Mouse (Mus musculus) left cerebral cortex, adult 9 months (tissue): ENCODE measurements around the gene Crabp2.
A peak's percentile ranks its signal among the peaks of the same experiment; 100 is the strongest.

ENCODE experiments used
- DNase-seq, 2 experiments: peaks; one replicate each; pipeline ENCODE4 v3.0.0; 2022; ENCODE audit warnings: low spot score in 2 of 2

Gene Crabp2

DNA sequence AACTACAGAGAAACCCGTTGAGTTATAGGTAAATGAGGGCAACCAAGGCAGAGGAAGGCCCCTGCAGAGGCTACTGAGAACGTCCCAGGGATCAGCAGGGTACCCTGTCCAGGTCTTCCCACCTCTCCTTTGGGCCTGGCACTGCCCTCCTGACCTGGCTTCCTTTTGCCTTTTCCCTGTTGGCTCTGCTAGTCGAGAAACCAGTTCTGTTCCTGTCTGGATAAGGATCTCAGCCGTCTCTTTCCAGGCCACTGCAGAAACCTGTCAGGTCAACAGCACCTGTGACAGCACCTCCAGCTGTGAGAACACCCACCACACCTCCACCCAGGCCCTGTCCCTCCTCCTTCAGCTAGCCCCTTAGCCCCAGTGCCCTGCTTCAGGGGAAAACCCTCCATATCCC is 10.0 kb downstream of the Crabp2 start:
- DNase-seq: no peak

DNA sequence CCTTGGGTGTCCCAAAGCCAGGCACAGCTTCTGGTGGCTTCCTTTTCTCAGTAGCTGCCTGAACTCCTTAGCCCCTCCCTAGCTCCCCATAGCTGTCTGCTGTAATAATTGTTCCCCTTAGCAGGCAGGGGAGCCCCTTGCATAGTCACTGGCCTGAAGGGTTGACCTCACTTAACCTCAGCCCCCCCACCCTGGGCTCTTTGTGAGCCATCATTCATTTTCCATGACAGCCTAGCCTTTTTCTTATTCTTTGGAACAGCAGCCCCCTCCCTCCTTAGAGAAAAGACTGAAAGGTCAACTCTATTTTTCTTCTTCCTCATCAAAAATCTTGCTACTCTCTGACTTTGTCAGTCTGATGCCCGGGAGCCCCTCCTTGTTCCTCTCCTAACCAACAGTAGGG is 10.5 kb downstream of the Crabp2 start:
- no peak for DNase-seq

DNA sequence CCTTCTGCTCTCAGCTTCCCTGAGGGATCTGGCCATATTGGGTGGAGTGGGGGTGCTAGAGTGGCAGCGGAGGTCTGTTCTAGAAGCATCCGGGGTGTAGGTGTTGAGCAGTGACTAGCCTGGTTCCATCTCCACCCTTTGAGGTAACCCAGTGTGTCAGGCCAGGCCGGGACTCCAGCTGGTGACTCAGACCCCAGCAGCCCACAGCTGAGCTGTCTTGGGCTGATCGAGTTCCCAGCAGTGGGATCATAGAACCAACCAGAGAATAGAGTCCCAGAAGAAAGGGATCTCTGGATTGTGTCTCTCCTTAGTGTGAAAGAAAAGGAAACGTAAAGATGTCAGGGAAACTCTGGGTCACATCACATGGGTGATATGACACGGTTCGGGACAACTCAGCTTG is 10.9 kb downstream of the Crabp2 start:
- no peak for DNase-seq

DNA sequence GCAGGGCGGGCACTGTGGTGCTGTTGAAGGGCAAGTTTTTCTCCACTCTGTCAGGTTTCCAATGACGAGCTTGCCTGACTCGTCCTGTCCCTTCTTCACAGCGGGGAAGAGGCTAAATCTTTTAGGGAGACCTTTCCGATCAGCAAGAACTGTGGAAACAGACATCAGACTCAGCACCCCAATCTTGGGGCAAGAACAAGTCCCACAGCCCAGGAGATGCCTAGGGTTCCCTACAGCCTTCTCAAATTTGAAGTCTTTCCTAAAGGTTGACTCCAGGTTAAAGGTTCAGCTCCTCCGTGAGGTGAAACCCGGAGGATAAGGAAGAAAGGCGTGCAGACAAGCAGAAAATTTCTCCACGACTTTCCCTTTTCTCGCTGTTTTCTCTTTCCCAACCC is 11.7 kb downstream of the Crabp2 start:
- no peak for DNase-seq

DNA sequence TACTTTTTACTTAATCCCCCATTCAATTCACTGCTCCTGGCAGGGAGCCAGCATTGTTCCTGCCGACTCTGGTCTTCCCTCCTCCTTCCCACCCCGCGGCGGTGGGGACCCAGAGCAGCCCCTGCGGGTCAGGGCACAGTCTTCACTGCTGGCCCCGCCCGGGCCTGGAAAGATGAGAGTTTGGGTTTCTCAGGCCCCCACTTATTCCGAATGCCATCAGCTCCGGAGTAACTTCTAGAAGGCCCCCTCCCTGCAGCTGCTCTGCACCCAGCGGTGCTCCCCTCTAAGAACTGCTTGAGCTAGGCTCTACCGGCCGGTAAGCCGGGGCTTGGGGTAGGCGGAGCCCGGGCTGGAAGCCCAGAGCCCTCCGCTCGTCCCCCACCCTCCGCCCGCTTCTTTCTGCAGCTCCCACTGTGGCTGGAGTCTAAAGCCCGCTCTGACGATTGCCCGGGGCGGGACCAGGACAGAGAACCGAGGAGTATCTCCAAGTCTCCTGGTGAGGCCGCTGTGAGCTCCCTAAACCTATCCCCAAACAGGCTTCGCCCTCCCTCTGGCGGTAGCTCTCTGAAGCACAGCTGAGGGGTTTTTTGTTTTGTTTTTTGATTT is 12.2 kb downstream of the Crabp2 start:
- peak; percentile 31 to 80 for DNase-seq

DNA sequence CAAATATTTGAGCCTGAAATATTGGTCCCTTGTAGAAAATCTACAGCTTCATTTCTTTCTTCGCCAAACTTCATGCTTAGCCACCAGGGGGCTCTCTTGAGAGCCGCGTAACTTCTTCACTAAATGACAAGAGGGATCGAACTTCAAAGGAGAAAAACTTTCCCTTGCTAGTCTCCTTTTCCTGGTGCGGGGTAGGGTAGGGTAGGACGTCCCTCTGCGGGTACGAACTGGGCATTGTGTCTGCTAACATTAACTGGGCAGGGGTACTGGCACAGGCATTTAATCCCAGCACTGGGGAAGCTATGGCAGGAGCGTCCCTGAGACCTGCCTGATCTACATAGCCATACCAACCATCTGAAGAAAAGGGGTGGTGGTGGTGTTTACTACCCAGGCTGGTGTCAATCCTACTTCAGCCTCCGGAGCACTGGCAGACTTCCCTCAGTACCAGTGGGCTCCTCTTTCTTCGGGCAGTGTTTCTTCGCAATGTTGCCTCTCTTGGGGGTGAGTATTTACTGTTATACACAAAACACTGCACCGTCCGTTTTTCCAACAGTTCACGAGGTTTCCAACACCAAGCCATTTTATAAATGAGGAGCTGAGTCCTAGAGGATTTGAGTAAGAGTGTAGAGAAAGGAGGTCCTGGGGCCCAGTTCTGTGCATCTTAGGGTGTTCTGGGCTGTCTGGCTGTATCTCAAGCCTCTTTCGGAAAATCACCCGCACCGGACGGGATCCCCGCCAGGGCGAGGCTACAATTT is 21.9 kb downstream of the Crabp2 start:
- peak in 1 of 2 experiments; percentile 65 for DNase-seq

DNA sequence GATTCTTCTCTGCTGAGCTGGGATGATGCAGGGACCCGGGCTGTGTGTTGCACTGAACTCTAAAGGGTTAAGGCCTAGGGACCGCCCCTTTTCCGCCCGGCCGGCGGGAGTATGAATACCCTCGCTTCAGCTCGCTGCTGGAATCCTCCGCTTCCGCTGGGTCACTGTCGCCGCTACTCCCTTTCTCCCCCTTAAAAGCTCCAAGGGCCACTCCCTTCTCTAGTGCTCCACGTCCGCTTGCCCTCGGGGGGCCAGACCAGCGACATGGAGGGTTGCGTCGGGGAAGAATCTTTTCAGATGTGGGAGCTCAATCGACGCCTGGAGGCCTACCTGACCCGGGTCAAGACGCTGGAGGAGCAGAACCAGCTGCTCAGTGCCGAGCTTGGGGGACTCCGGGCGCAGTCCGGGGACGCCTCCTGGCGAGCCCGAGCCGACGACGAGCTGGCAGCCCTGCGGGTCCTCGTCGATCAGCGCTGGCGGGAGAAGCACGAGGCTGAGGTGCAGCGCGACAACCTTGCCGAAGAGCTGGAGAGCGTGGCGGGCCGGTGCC is 22.5 kb downstream of the Crabp2 start, which contains the start of gene Nes:
Gene Nes, plus strand, starts transcription at position 140 of the 550 bp plus-strand sequence.
- no peak for DNase-seq

DNA sequence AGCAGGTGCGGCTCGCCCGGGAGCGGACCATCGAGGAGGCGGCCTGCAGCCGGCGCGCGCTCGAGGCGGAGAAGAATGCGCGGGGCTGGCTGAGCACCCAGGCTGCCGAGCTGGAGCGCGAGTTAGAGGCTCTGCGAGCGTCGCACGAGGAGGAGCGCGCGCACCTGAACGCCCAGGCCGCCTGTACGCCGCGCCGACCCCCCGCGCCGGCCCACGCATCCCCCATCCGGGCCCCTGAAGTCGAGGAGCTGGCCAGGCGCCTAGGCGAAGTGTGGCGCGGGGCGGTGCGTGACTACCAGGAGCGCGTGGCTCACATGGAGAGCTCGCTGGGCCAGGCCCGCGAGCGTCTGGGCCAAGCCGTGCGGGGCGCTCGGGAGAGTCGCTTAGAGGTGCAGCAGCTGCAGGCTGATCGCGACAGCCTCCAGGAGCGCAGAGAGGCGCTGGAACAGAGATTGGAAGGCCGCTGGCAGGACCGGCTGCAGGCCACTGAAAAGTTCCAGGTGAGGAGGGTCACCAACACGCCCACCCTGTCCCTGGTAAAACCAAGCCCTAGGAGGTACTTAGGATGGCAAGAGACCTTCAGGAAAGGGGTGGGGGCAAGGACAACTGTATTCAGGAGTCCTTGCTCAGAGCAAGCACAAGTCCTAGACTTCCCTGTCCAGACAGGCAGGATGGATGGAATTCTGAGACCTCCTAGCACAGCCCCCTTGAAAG is 23.2 kb downstream of the Crabp2 start:
- no peak for DNase-seq

DNA sequence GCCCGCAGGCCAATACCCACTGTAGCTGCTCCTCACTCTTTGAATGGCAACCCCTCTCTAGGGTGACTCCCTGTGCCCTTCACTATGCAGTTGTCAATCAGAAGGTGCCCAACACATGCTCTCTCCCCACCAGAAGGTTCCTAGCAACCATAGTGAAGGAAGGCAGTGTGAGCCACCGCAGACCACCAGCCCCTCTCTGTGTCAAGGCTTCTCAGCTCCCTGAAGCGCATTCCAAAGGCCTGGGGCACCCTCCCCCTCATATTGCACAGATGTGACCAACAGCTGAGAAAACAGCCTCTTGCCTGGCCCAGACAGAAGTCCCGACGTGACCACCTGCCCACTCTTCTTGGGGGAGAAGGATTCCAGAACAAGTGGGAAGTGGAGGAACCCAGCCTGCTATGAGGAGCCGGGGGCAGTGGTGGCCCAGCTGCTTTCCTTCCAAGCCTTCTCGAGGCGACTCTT is 23.8 kb downstream of the Crabp2 start:
- DNase-seq: no peak

DNA sequence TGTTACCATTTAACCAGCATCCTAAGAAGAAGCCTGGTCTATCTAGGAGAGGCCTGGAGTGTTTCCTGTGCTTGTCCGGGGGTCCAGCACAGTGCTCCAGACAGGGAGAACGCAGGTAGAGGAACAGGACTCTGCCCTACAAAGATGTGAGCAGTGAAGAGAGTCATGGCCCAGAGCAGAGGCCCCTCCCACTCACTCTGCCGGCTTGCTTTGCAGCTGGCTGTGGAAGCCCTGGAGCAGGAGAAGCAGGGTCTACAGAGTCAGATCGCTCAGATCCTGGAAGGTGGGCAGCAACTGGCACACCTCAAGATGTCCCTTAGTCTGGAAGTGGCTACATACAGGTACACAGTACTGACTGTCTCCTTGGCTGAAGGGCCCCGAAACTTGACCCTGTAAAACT is 24.3 kb downstream of the Crabp2 start:
- DNase-seq: no peak

DNA sequence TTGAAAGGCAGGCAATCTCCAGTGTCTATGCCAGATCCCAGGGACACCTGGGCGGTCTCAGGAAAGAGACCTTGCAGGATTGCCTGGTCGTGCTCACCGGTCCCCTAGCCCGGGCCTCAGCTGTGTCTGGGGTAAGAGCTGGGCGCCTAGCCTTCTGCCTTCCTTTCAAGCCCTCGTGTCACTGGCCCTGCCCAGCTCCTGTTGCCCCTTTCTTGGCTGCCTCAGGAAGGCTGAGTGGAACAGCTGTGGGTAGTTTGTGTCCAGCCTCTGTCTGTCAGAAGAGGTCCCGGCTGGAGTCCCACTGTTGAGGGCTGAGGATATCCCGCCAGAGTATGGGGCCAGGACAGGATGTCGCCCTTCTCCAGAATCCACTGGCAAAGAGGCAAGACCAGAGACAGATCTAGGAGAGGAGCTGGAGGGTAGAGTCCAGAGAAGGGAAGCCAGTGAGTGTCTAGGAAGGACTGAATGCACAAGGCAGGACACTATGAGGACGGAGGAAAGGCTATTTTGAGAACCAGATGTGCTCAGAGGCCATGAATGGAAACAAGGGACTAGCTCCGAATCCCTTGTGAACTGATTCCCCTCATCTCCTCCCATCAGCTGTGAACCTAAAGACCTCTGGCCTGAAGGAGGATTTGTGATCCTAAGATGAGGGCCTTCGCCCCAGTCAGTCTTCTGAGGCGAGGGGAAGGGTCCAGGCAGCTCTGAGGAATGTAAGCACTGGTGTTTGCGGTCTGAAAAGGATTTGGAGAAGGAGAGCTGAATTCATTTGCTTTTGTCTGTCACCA is 25.3 kb downstream of the Crabp2 start:
- no peak for DNase-seq

DNA sequence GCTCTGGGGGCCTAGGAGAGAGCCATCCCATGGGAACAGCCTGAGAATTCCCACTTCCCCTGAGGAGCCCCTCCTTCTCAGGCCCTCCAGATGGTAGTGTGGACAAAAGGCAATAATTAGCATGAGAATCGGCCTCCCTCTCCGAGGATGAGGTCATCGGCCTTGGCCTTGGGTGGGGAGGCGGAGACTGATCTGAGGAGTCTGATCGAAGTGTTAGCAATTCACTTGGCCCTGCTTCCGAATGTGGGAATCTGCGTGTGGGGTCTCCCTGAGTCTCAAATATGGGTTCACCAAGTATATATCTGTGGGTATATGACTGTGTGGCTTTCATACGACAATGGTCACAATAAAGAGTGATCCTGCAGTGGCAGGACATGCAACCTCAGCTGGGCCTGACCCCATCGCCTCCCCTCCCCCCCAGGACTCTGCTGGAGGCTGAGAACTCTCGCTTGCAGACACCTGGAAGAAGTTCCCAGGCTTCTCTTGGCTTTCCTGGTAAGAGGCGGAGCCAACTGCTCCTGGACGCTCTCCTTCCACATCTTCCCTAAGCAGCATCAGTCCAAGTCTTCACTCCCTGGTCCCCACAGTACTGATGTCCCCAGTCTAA is 26.0 kb downstream of the Crabp2 start:
- no peak for DNase-seq

DNA sequence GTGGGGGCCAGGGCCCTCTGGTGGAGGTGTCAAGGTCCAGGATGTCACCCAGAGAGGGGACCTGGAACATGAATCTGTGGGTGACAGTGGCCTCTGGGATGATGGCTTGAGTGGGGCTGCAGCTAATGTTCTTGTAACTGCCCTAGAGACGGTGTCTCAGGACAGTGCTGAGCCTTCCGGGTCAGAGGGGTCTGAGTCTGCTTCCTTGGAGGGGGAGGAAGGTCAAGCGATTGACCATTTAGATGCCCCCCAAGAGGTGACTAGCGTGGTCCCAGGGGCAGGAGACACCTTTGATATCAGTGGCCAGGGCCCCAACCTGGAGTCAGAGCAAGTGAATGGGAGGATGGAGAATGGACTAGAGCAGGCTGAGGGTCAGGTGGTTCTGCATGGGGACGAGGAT is 31.0 kb downstream of the Crabp2 start:
- DNase-seq: no peak

DNA sequence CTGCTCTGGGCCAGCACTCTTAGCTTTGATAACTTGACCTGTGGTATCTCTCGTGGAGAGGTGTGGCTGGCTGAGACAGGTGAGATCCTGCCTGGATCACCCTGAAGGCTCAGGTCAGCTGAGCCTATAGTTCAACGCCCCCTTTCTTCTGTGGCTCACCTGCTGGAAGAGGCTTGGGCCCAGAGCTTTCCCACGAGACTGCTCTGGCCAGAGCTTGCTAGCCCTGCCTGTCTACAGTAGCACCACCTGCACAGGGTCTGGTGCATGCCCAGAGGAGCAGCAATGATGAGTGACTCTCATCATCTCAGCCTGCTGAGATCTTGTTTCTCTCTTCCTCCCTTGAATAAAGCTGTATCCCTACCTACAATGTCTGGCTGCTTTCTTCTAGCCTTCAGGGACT is 31.6 kb downstream of the Crabp2 start:
- DNase-seq: no peak

DNA sequence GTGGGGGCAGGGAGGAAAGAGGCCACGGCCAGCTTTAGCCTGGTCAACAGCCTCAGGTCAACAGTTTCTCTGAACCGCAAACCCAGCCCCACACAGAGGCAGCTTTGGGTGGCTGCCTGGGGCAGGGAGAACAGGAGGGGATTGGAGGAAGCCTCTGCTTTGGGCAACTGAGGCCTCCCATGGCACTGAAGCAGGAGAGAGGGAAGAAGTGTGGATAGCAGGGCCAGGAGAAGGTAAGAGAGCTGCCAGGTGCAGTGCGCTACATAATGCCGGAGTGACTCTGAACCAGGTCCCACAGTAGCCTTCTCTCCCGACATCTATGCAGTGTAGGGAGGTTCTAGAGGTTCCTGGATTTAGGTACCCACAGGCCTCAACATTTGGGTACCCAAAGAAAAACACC is 32.3 kb downstream of the Crabp2 start:
- DNase-seq: no peak

DNA sequence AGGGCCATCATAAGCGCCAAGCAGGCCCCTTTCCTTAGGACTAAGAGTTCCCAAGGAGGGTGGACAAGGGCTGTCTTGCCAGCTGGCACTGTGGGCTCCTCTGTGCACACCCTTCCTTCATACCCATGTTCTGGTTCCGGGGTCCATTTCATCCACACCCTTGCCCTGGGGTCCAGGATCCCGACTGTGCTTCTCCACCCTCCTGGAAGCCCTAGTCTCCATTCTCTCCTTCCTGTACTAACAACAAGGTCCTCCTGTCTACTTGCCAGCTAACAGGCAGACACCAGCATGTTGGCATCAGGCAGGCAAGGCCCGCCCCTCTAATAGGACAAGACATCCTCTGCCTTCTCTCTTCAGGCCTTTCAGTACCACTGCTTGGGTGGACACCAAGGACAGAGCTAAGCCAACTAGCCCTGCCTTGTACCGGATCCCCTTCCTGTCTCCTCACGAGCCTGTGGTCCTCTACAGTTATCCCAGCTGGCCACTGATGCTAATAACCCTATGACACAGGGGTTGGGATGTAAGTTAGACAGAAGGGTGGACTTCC is 32.8 kb downstream of the Crabp2 start:
- no peak for DNase-seq

DNA sequence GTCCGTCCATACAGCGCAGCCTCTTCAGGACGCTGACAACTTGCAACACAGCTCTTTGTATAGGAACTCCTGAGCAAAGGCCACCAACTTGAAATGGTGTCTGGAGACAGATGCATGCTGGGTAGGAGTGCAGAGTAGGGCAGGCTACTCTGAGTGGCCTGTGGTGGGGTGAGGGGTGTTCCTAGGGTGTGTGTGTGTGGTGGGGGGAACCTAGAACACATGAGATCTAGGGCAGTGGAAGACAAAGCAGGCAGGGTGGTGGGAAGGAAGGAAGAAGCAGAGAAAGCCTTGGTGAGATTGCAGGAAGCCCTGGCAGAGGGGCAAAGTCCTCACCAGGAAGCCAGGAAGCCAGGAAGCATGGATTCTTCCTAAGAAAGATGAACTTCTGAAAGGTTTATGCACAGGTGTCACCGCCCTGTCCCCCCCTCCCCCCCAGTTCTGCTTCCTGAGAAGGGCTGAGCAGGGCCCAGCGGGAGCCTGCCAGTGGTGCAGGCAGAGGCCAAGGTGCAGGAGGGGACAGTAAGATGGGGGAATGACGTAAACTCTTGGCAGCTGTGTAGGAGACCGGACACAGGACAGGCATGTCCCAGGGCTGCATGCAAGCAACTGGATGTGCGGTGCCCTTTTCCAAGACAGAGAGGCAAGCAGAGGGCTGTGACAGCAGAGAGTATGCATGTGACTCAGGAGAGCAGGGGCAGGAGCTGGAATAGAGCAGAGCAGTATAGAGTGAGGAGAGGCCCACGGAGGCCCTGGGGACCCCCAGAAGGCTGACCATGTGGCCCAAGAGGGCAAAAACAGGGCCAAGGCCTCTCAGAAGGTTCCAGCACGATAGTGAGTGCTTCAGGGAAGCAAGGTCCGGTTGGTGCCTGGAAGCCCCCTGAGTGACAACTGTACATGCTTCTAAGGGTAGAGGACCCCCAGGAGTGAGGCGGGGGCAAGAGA is 33.7 kb downstream of the Crabp2 start:
- no peak for DNase-seq

DNA sequence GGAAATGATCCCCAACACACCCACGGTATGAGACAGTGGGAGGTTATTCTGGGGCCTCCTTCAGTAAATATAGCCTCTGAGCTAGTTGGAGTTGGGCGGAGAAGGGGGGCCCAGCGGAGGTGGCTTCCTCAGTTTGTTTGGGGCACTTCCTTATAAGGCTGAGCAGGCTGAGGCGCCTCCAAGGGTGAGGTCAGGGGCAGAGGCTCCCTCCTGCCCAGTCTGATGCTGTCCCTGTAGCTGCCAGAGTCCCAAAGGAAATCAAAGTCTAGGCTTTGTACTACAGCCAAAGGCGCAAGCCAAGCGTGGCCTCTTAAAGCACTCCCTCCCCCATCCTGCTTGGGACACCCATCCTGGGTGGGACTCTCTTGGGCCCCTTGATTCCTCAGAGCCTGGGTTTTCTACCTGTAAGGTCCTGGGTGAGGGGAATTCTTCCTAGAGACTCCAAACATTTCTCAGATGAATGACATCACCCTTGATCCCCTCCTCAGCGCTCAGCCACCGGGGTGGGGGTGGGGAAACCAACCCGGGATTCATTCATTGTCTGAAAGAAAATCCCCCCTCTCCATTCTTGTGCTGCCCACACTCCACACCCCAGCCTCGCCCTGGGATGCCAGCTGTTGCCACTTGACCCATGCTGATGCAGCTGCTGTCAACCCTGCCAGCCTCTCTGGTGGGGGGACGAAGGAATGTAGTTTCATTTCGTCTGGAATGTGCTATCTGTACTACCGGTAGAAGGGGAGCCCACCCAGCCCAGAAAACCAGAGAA is 34.6 kb downstream of the Crabp2 start:
- no peak for DNase-seq

DNA sequence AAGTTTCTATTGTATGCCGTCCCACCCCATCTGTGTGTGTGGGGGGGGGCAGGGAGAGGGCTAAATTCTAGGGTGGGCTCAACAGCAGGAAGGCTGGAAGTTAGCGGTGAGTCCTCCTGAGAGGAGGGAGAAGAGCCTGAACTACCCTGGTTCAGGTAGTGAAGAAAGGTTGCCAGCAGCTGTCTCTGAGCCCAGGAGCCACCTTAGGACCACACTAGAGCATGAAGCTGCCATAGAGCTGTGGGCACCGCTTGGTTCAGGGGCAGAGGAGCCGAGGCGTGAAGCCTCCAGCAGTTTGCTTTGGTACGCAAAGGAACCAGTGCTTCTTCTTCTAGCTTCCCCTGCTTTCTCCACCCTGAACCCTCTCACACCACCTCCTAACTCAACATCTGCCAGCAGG is 35.2 kb downstream of the Crabp2 start:
- no peak for DNase-seq
